Mouse (Mus musculus) ES-CJ7 (cell line): ENCODE measurements around the gene Stk32c.
A peak's percentile ranks its signal among the peaks of the same experiment; 100 is the strongest.

ENCODE experiments used
- DNase-seq: peaks from one replicate; pipeline ENCODE4 v3.0.0; 2011; ENCODE audit warnings: low read depth, low spot score

Stk32c gene

GRCm38 (mm10) chr7:139145891-139146290 lies 67.2 kb downstream of the Stk32c start:
- no peak for DNase-seq

GRCm38 (mm10) chr7:139143785-139144184 lies 69.3 kb downstream of the Stk32c start:
- no peak for DNase-seq

GRCm38 (mm10) chr7:139139921-139140461 lies 73.1 kb downstream of the Stk32c start:
- peak; percentile 69 for DNase-seq

- no peak for DNase-seq
These were observed 76.1 kb downstream of the Stk32c start for GRCm38 (mm10) chr7:139136906-139137491.

- no peak for DNase-seq
These were observed 77.9 kb downstream of the Stk32c start for GRCm38 (mm10) chr7:139135236-139135635.

GRCm38 (mm10) chr7:139133446-139133845 lies 79.7 kb downstream of the Stk32c start:
- no peak for DNase-seq

GRCm38 (mm10) chr7:139131538-139131937 lies 81.6 kb downstream of the Stk32c start:
- DNase-seq, result no peak

- no peak for DNase-seq
These were observed 82.7 kb downstream of the Stk32c start for GRCm38 (mm10) chr7:139130361-139130760.

- DNase-seq, result no peak
These were observed 84.1 kb downstream of the Stk32c start for GRCm38 (mm10) chr7:139128994-139129393.

GRCm38 (mm10) chr7:139126549-139126948 lies 86.6 kb downstream of the Stk32c start:
- no peak for DNase-seq

GRCm38 (mm10) chr7:139125881-139126280 lies 87.2 kb downstream of the Stk32c start:
- no peak for DNase-seq

GRCm38 (mm10) chr7:139119775-139120153 lies 93.3 kb downstream of the Stk32c start:
- DNase-seq, result no peak

GRCm38 (mm10) chr7:139119152-139119774 lies 93.8 kb downstream of the Stk32c start:
- DNase-seq, result peak; percentile 58

GRCm38 (mm10) chr7:139107908-139108650 lies 105.0 kb downstream of the Stk32c start:
- DNase-seq, result no peak

GRCm38 (mm10) chr7:139105705-139106104 lies 107.4 kb downstream of the Stk32c start:
- no peak for DNase-seq

GRCm38 (mm10) chr7:139105076-139105475 lies 108.0 kb downstream of the Stk32c start:
- no peak for DNase-seq

- no peak for DNase-seq
These were observed 109.1 kb downstream of the Stk32c start for GRCm38 (mm10) chr7:139103960-139104381.

GRCm38 (mm10) chr7:139101826-139102225 lies 111.3 kb downstream of the Stk32c start:
- no peak for DNase-seq

GRCm38 (mm10) chr7:139101286-139101804 lies 111.8 kb downstream of the Stk32c start:
- DNase-seq, result no peak

GRCm38 (mm10) chr7:139100531-139101095 lies 112.5 kb downstream of the Stk32c start:
- DNase-seq, result no peak

GRCm38 (mm10) chr7:139096399-139096798 lies 116.7 kb downstream of the Stk32c start:
- DNase-seq, result no peak

GRCm38 (mm10) chr7:139095282-139095681 lies 117.8 kb downstream of the Stk32c start:
- DNase-seq, result no peak
